Mouse (Mus musculus): ENCODE measurements around the gene Gins1. TPM values are rescaled to one million over a fixed set of nuclear protein-coding genes. Genes with fewer than 3 reads are reported as not detected.

The Gins1 gene
- total RNA-seq, 2 experiments from 2014 or later, result 29.8 to 67.6 TPM

Other genes starting within 250 kb of the Gins1 start
- 28.1 and 35.6 TPM in 2 replicates for gene Acss1, start 236.9 kb upstream of the Gins1 start, total RNA-seq (2015; ENCODE audit: low replicate concordance)
- gene Acss1, start 236.9 kb upstream of the Gins1 start, total RNA-seq (2017; ENCODE audit: low replicate concordance), result 34.8 and 43.3 TPM in 2 replicates
- not detected in 2 replicates for gene Vsx1, start 216.0 kb upstream of the Gins1 start, total RNA-seq (2015; ENCODE audit: low replicate concordance)
- 0.51 TPM in 1 of 2 replicates, not detected in the other for gene Vsx1, start 216.0 kb upstream of the Gins1 start, total RNA-seq (2017; ENCODE audit: low replicate concordance)
- 1.1 and 1.7 TPM in 2 replicates for gene Entpd6, start 156.4 kb upstream of the Gins1 start, total RNA-seq (2015; ENCODE audit: low replicate concordance)
- 1.7 TPM in 1 of 2 replicates, not detected in the other for gene Entpd6, start 156.4 kb upstream of the Gins1 start, total RNA-seq (2017; ENCODE audit: low replicate concordance)
- gene Pygb, start 118.7 kb upstream of the Gins1 start, total RNA-seq (2015; ENCODE audit: low replicate concordance), result 2.1 and 3.6 TPM in 2 replicates
- 3.6 and 7.3 TPM in 2 replicates for gene Pygb, start 118.7 kb upstream of the Gins1 start, total RNA-seq (2017; ENCODE audit: low replicate concordance)
- gene Abhd12, start 659 bp upstream of the Gins1 start, total RNA-seq (2015; ENCODE audit: low replicate concordance), result 7.2 and 29.8 TPM in 2 replicates
- 18.1 and 19.9 TPM in 2 replicates for gene Abhd12, start 659 bp upstream of the Gins1 start, total RNA-seq (2017; ENCODE audit: low replicate concordance)
- 19.8 and 28.5 TPM in 2 replicates for gene Ninl, start 134.0 kb downstream of the Gins1 start, total RNA-seq (2015; ENCODE audit: low replicate concordance)
- gene Ninl, start 134.0 kb downstream of the Gins1 start, total RNA-seq (2017; ENCODE audit: low replicate concordance), result 65.6 and 69.2 TPM in 2 replicates
- 51.6 and 59.8 TPM in 2 replicates for gene Nanp, start 134.0 kb downstream of the Gins1 start, total RNA-seq (2015; ENCODE audit: low replicate concordance)
- gene Nanp, start 134.0 kb downstream of the Gins1 start, total RNA-seq (2017; ENCODE audit: low replicate concordance), result 51.8 and 55.6 TPM in 2 replicates
- gene Gm14151, start 186.9 kb downstream of the Gins1 start, total RNA-seq (2015; ENCODE audit: low replicate concordance), result not detected in 2 replicates
- gene Gm14151, start 186.9 kb downstream of the Gins1 start, total RNA-seq (2017; ENCODE audit: low replicate concordance), result not detected in 2 replicates
- gene Gm14147, start 192.8 kb downstream of the Gins1 start, total RNA-seq (2015; ENCODE audit: low replicate concordance), result not detected in 2 replicates
- not detected in 2 replicates for gene Gm14147, start 192.8 kb downstream of the Gins1 start, total RNA-seq (2017; ENCODE audit: low replicate concordance)